Comparison of ENCODE assay signal across 8 mouse cellular contexts in genomic region chrX:111462092-111462491, GRCm38 (mm10).
A peak's percentile ranks its signal among the peaks of the same experiment; 100 is the strongest.
DNase-seq lines count a peak whose midpoint lies in the region; ATAC-seq lines count a peak whose summit lies in the region.

No protein-coding gene starts in this region.

- no peak for DNase-seq in kidney, postnatal 4 days
- DNase-seq in forebrain, embryonic 10.5 days (ENCODE audit: extremely low spot score, low spot score) = peak; percentile 14
- DNase-seq in neural tube, embryonic 11.5 days (ENCODE audit: low spot score) = peak; percentile 12
- no peak for DNase-seq in right cerebral cortex, postnatal 4 days
- DNase-seq in right cerebral cortex, postnatal 10 days (ENCODE audit: low spot score in 2 of 2) = no peak

- H3K9me3 ChIP-seq in kidney, embryonic 15.5 days (replicated peaks) = no peaks in the 10 kb centered on the region
- no peaks in the 10 kb centered on the region for H3K9me3 ChIP-seq in forebrain, embryonic 10.5 days
- no peaks in the 10 kb centered on the region for H3K9me3 ChIP-seq in intestine, embryonic 16.5 days (ENCODE audit: control insufficient read depth, low read length)
- H3K9me3 ChIP-seq in neural tube, embryonic 11.5 days (ENCODE audit: control insufficient read depth, low read length) = no peaks in the 10 kb centered on the region

- ATAC-seq in kidney, embryonic 15.5 days (replicated peaks; ENCODE audit: low FRiP score) = no peak
- peak; percentile 14; the same call in 1 of the 2 replicates for ATAC-seq in intestine, embryonic 16.5 days
- no peak for ATAC-seq in neural tube, embryonic 11.5 days (ENCODE audit: insufficient read depth, low FRiP score, low TSS enrichment)
- no peak for ATAC-seq in frontal cortex, adult (ENCODE audit: low TSS enrichment)

- H3K27me3 ChIP-seq in kidney, embryonic 15.5 days = no peaks in the 10 kb centered on the region
- H3K27me3 ChIP-seq in forebrain, embryonic 10.5 days (ENCODE audit: poor library complexity, severe bottlenecking) = no peaks in the 10 kb centered on the region
- no peaks in the 10 kb centered on the region for H3K27me3 ChIP-seq in intestine, embryonic 16.5 days (replicated peaks; ENCODE audit: control insufficient read depth, insufficient read depth, low read length)
- no peaks in the 10 kb centered on the region for H3K27me3 ChIP-seq in neural tube, embryonic 11.5 days (ENCODE audit: control insufficient read depth, insufficient read depth, low read length)

- H3K4me3 ChIP-seq in kidney, embryonic 15.5 days (replicated peaks) = peak overlapping the region; percentile 62
- peak overlapping the region; percentile 67 for H3K4me3 ChIP-seq in forebrain, embryonic 10.5 days
- H3K4me3 ChIP-seq in intestine, embryonic 16.5 days (ENCODE audit: low read length) = peak overlapping the region; percentile 66
- H3K4me3 ChIP-seq in neural tube, embryonic 11.5 days (ENCODE audit: low read depth, low read length) = peak overlapping the region; percentile 52

- peak overlapping the region; percentile 55 for H3K9ac ChIP-seq in kidney, embryonic 15.5 days
- H3K9ac ChIP-seq in intestine, embryonic 16.5 days (ENCODE audit: low read depth, low read length) = peak overlapping the region; percentile 66
- H3K9ac ChIP-seq in neural tube, embryonic 11.5 days (ENCODE audit: low read length) = peak overlapping the region; percentile 73

- H3K27ac ChIP-seq in kidney, embryonic 15.5 days = peak overlapping the region; percentile 66; the same call in 1 of the 2 replicates
- H3K27ac ChIP-seq in forebrain, embryonic 10.5 days = peak overlapping the region; percentile 92
- H3K27ac ChIP-seq in intestine, embryonic 16.5 days (ENCODE audit: low read length) = no peak overlapping the region; the same call in 1 of the 2 replicates
- H3K27ac ChIP-seq in neural tube, embryonic 11.5 days (ENCODE audit: low read depth, low read length) = 0 out of 2 replicates have a peak overlapping the region, but pooled peaks have one; percentile 60

- 25% methylated on average over 8 of the region's 8 CpGs for WGBS in kidney, embryonic 15.5 days
- WGBS in forebrain, embryonic 10.5 days = 18% methylated on average over 8 of the region's 8 CpGs
- WGBS in intestine, embryonic 16.5 days = 12% methylated on average over 8 of the region's 8 CpGs
- WGBS in neural tube, embryonic 11.5 days = 16% methylated on average over 8 of the region's 8 CpGs

- peak overlapping the region; percentile 70 for H3K4me2 ChIP-seq in kidney, embryonic 15.5 days
- H3K4me2 ChIP-seq in intestine, embryonic 16.5 days (ENCODE audit: low read depth, low read length) = peak overlapping the region; percentile 54
- H3K4me2 ChIP-seq in neural tube, embryonic 11.5 days (ENCODE audit: low read depth) = peak overlapping the region; percentile 48

- H3K36me3 ChIP-seq in kidney, embryonic 15.5 days = no peaks in the 10 kb centered on the region
- no peaks in the 10 kb centered on the region for H3K36me3 ChIP-seq in forebrain, embryonic 10.5 days (replicated peaks)
- H3K36me3 ChIP-seq in intestine, embryonic 16.5 days (ENCODE audit: control insufficient read depth, insufficient read depth, low read length) = no peaks in the 10 kb centered on the region
- H3K36me3 ChIP-seq in neural tube, embryonic 11.5 days (ENCODE audit: control insufficient read depth, insufficient read depth, low read length) = no peaks in the 10 kb centered on the region

- no peaks in the 10 kb centered on the region for H3K4me1 ChIP-seq in kidney, embryonic 15.5 days
- peaks cover 5% of the 10 kb centered on the region; the same call in 1 of the 2 replicates for H3K4me1 ChIP-seq in forebrain, embryonic 10.5 days
- no peaks in the 10 kb centered on the region for H3K4me1 ChIP-seq in intestine, embryonic 16.5 days (ENCODE audit: control insufficient read depth, insufficient read depth, low read length)
- H3K4me1 ChIP-seq in neural tube, embryonic 11.5 days (ENCODE audit: control insufficient read depth, insufficient read depth, low read length) = no peaks in the 10 kb centered on the region

Comparison
In these comparisons a context has a peak if more than half of its experiments do, and no peak if none do; other contexts are left out.
1. DNase-seq: peak in forebrain, embryonic 10.5 days (single experiment) and neural tube, embryonic 11.5 days (single experiment); none in kidney, postnatal 4 days (0 of 2), right cerebral cortex, postnatal 4 days (single experiment) and right cerebral cortex, postnatal 10 days (0 of 2).
2. Peak in every context shown above with its lines, with median percentiles within 50 percentile points of each other: H3K4me2 ChIP-seq, H3K4me3 ChIP-seq and H3K9ac ChIP-seq.